Mouse (Mus musculus) heart, postnatal 10 days (tissue): ENCODE results near the gene Pknox1. TPM values are rescaled to one million over a fixed set of nuclear protein-coding genes. Genes with fewer than 3 reads are reported as not detected.
"Not testable (repeated sequence)": the region's sequence is repeated elsewhere in the genome, so short reads cannot be mapped to it uniquely, and the experiment has no call there.

Experiments
- DNase-seq, 2 experiments: peaks; one replicate each; pipeline ENCODE4 v3.0.0; 2021
- intact Hi-C: fragments of 180-260 bp; cut with DNase I; formaldehyde crosslinking; loops from one replicate; pipeline ENCODE4 v1.15.1; 2025
- total RNA-seq, 2 experiments: library from RNA; stranded (reverse); gene quantifications; 2 replicates each; pipeline ENCODE4 v1.2.3; 2021

The Pknox1 gene
- total RNA-seq, 2 experiments from 2014 or later = 13.5 to 16.2 TPM

GRCm38 (mm10) chr17:31547974-31548373 is 16.6 kb upstream of the Pknox1 start:
- DNase-seq = no peak
- intact Hi-C loops = no loop called here

GRCm38 (mm10) chr17:31549389-31549788 is 15.1 kb upstream of the Pknox1 start:
- intact Hi-C loops = no loop called here
- DNase-seq = no peak

GRCm38 (mm10) chr17:31552601-31553000 is 11.9 kb upstream of the Pknox1 start:
- DNase-seq, intact Hi-C loops: not testable (repeated sequence)

- DNase-seq = no peak
- intact Hi-C loops = no loop called here
These were observed 8.3 kb upstream of the Pknox1 start for GRCm38 (mm10) chr17:31556253-31556652.

GRCm38 (mm10) chr17:31557124-31557880 is 7.2 kb upstream of the Pknox1 start:
- peak; percentile 75 to 80 for DNase-seq
- intact Hi-C loops = no loop called here

- intact Hi-C loops = no loop called here
- no peak for DNase-seq
These were observed 6.5 kb upstream of the Pknox1 start for GRCm38 (mm10) chr17:31557947-31558542.

- intact Hi-C loops = no loop called here
- DNase-seq = no peak
These were observed 5.3 kb upstream of the Pknox1 start for GRCm38 (mm10) chr17:31559021-31559789.

- peak; percentile 60 to 67 for DNase-seq
- intact Hi-C loops = loop anchor here (2.0 kb wide), 1 partner anchor 43 kb away; the partner anchor contains the start of gene Ndufv3
These were observed 911 bp upstream of the Pknox1 start for GRCm38 (mm10) chr17:31563632-31564014.

- intact Hi-C loops = loop anchor here (2.0 kb wide), 1 partner anchor 44 kb away; the partner anchor contains the start of gene Ndufv3
These were observed 265 bp downstream of the Pknox1 start for GRCm38 (mm10) chr17:31564858-31565140.

GRCm38 (mm10) chr17:31565141-31566056 is 865 bp downstream of the Pknox1 start:
- intact Hi-C loops = loop anchor here (2.0 kb wide), 1 partner anchor 45 kb away; the partner anchor contains the start of gene Ndufv3
- DNase-seq = peak; percentile 70 to 75

More at GRCm38 (mm10) chr17:31564858-31565140, 265 bp downstream of the Pknox1 start:
- no peak for DNase-seq

- intact Hi-C loops = no loop called here
These were observed 1.7 kb downstream of the Pknox1 start for GRCm38 (mm10) chr17:31566276-31566675.

GRCm38 (mm10) chr17:31569756-31570155 is 5.2 kb downstream of the Pknox1 start:
- no peak for DNase-seq
- intact Hi-C loops = loop anchor here (2.0 kb wide), 1 partner anchor 95 kb away; no protein-coding TSS in a partner anchor

More at GRCm38 (mm10) chr17:31566276-31566675, 1.7 kb downstream of the Pknox1 start:
- no peak for DNase-seq

- intact Hi-C loops = no loop called here
- no peak for DNase-seq
These were observed 5.9 kb downstream of the Pknox1 start for GRCm38 (mm10) chr17:31570321-31570925.

- DNase-seq = no peak
- intact Hi-C loops = no loop called here
These were observed 7.2 kb downstream of the Pknox1 start for GRCm38 (mm10) chr17:31571689-31572088.

- intact Hi-C loops = no loop called here
- no peak for DNase-seq
These were observed 10.1 kb downstream of the Pknox1 start for GRCm38 (mm10) chr17:31574662-31575061.

- intact Hi-C loops = no loop called here
- DNase-seq = no peak
These were observed 12.1 kb downstream of the Pknox1 start for GRCm38 (mm10) chr17:31576394-31577175.

GRCm38 (mm10) chr17:31580344-31580743 is 15.8 kb downstream of the Pknox1 start:
- intact Hi-C loops = no loop called here
- DNase-seq = no peak

GRCm38 (mm10) chr17:31583185-31583584 is 18.7 kb downstream of the Pknox1 start:
- DNase-seq = no peak
- intact Hi-C loops = no loop called here

GRCm38 (mm10) chr17:31583781-31584180 is 19.2 kb downstream of the Pknox1 start:
- intact Hi-C loops = no loop called here
- no peak for DNase-seq
